Mouse (Mus musculus): ENCODE data around the gene Sh2d3c.
A peak's percentile ranks its signal among the peaks of the same experiment; 100 is the strongest.

Gene Sh2d3c

GRCm38 (mm10) chr2:32724832-32725790, 4.3 kb downstream of the Sh2d3c start:
- DNase-seq (ENCODE audit: low spot score in 2 of 2) = peak; percentile 57 to 71

- peak; percentile 45 to 80 for DNase-seq (ENCODE audit: low spot score in 2 of 2)
Observed at GRCm38 (mm10) chr2:32727435-32727834, 6.6 kb downstream of the Sh2d3c start.

DNA sequence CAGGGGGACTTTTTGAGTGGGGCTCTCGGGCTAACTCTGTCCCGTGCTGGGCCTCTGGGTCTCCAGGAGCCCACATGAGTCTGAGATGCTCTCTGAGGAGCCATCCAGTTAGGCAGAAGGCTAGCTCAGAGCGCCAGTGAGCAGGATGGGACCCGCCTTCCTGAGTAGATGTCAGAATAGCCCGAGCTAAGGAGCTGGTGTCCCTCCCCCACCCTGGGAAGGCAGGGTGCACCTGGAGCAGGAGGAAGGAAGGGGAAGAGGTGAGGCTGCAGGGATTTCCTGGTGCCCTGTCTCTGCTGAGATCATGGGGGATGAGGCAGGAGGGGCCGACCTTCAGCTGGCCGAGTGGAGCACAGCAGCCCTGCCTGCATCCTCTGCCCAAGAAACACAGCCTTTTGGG, 7.6 kb downstream of the Sh2d3c start:
- DNase-seq (ENCODE audit: low spot score in 2 of 2) = no peak

DNA sequence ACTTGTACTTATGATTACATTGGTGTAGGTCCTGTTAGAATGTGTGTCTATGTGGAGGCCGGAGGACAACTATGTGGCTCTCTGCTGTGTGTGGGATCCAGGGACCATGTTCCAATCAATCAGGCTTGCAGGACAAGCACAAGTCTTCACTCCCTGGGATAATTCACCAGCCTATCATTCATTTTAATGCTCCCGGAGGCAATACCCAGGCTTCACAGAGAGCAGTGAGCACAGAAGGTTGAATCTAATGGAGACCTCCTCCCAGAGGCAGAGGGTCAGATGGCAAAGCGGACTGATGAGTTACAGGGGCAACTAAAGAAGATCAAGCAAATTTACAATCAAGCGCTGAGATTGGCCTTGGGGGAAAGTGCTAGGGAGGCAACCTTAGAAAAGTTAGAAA, 8.7 kb downstream of the Sh2d3c start:
- no peak for DNase-seq (ENCODE audit: low spot score in 2 of 2)

GRCm38 (mm10) chr2:32730854-32731253, 10.0 kb downstream of the Sh2d3c start:
- no peak for DNase-seq (ENCODE audit: low spot score in 2 of 2)

DNA sequence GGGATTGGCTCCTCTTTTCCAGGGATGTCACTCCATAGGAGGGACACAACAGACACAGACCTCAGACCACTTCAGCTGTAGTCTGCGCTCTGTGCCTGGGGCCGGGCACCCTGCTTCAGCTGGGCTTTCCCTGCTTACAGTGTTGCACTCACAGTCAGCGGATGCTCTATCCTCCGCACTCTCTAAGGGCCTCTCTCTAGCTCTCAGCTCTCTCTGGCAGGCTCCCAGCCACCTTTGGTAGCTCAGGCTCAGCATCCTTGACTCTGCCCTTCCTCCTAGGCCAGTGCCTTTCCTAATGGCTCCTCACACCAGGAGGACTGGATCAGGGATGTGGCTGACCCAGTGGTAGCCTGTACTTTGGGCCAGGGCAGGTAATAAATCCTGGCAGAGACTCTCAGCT, 11.1 kb downstream of the Sh2d3c start:
- no peak for DNase-seq (ENCODE audit: low spot score in 2 of 2)

GRCm38 (mm10) chr2:32732695-32733094, 11.8 kb downstream of the Sh2d3c start:
- DNase-seq (ENCODE audit: low spot score in 2 of 2) = no peak

- DNase-seq (ENCODE audit: low spot score in 2 of 2) = no peak
Observed at GRCm38 (mm10) chr2:32734480-32734879, 13.6 kb downstream of the Sh2d3c start.

GRCm38 (mm10) chr2:32734933-32735332, 14.1 kb downstream of the Sh2d3c start:
- DNase-seq (ENCODE audit: low spot score in 2 of 2) = no peak

- DNase-seq (ENCODE audit: low spot score in 2 of 2) = peak; percentile 52 to 73
Observed at GRCm38 (mm10) chr2:32736306-32736829, 15.5 kb downstream of the Sh2d3c start.

DNA sequence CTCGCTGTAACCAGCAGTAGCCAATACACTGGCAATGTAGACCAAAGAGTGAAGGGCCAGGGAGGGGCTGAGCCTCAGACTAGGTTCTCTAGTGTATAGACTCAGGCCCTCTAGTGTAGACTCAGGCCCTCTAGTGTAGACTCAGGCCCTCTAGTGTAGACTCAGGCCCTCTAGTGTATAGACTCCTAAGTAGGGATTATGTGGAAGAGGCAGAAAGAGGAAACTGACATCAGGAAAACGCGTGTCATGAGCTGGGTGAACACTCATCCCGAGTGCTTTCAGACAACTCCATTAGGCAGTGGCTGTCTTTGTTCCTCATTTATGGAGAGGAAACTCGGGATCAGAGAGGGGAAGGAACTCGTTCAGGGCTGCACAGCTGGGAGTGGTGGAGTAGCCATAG, 16.2 kb downstream of the Sh2d3c start:
- DNase-seq (ENCODE audit: low spot score in 2 of 2) = no peak

GRCm38 (mm10) chr2:32739311-32739710, 18.5 kb downstream of the Sh2d3c start:
- DNase-seq (ENCODE audit: low spot score in 2 of 2) = no peak

GRCm38 (mm10) chr2:32740916-32741272, 20.0 kb downstream of the Sh2d3c start, which contains the start of gene 6330409D20Rik:
Gene 6330409D20Rik (minus strand): TSS chr2:32741016.
- DNase-seq (ENCODE audit: low spot score in 2 of 2) = no peak

- no peak for DNase-seq (ENCODE audit: low spot score in 2 of 2)
Observed at GRCm38 (mm10) chr2:32741273-32742172, 20.7 kb downstream of the Sh2d3c start.

GRCm38 (mm10) chr2:32742173-32742531, 21.3 kb downstream of the Sh2d3c start:
- no peak for DNase-seq (ENCODE audit: low spot score in 2 of 2)

GRCm38 (mm10) chr2:32744272-32744982, 23.6 kb downstream of the Sh2d3c start:
- DNase-seq (ENCODE audit: low spot score in 2 of 2) = no peak

- DNase-seq (ENCODE audit: low spot score in 2 of 2) = no peak
Observed at GRCm38 (mm10) chr2:32749082-32749481, 28.2 kb downstream of the Sh2d3c start.

DNA sequence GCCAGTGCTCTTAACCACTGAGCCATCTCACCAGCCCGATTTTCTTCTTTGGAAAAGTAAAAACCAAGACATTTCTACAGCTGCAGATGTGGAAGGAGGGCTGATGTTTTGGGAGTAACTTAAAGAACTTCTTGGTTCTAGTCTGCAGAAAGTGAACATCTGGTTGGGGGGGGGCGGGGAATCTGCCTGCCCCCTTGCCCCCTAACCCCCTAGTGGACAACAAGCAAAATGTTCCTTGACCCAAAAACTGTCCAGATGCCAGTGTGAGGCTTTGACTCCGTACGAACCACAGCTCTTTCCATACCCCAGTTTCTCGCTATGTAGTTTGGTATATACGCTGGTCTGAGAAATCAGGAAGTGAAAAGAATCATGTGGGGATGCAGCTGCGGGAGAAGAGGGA, 29.3 kb downstream of the Sh2d3c start:
- DNase-seq (ENCODE audit: low spot score in 2 of 2) = no peak

- no peak for DNase-seq (ENCODE audit: low spot score in 2 of 2)
Observed at GRCm38 (mm10) chr2:32750887-32751664, 30.2 kb downstream of the Sh2d3c start.

DNA sequence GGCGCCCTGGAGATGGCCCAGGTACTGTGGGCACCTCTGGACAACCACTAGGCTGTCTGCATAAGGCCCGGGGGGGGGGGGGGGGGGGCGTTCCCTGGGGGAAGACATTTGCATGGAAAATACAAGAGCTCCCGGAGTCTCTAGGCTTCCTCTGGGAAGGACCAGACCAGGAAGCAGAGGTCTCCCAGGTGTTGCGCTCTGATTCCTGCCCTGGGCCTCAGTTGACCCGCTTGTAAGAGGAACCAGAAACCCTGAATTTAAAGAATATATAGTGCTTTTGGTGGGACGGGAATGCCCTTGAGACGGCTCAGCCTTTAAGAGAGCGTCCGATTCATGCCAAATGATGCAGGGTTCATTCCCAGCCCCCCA, 30.8 kb downstream of the Sh2d3c start:
- no peak for DNase-seq (ENCODE audit: low spot score in 2 of 2)

DNA sequence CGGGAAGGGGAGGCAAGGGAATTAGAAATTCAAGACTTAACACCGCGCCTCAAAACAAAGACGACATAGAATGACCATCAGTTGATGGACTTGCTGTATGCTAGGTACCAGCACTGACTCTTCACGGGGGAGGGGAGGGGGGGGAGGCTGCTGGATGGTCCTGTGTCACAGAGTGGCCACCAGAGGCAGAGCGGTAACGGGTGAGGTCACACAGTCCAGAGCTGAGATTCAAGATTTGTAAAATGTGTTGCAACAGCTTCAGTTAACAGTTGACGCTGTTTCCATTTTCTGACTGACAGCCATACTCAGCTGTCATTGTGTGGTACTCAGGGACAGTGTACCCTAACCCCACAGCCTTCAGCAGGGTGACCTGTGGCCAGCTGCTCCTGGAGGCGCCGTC, 31.3 kb downstream of the Sh2d3c start:
- DNase-seq (ENCODE audit: low spot score in 2 of 2) = no peak

All from natural killer cell, adult 2 months (primary cell).